Mouse (Mus musculus) kidney, postnatal 4 days (tissue): ENCODE data around the gene Birc7.

Source experiments
- DNase-seq, 2 experiments: peaks; one replicate each; pipeline ENCODE4 v3.0.0; 2021; ENCODE audit warnings: mixed read lengths in 2 of 2

The Birc7 gene

GRCm38 (mm10) chr2:180928723-180929122, at the start of gene Birc7:
Gene Birc7 (plus strand): TSS chr2:180929023.
- no peak for DNase-seq

- no peak for DNase-seq
Observed at GRCm38 (mm10) chr2:180879365-180880067, 49.3 kb upstream of the Birc7 start.

- DNase-seq: peak; percentile 7 to 17
Observed at GRCm38 (mm10) chr2:180881281-180881680, 47.5 kb upstream of the Birc7 start.

GRCm38 (mm10) chr2:180885270-180885669, 43.6 kb upstream of the Birc7 start:
- DNase-seq: peak; percentile 51 to 53

GRCm38 (mm10) chr2:180889271-180889920, 39.4 kb upstream of the Birc7 start:
- DNase-seq: no peak

- DNase-seq: no peak
Observed at GRCm38 (mm10) chr2:180889921-180890280, 38.9 kb upstream of the Birc7 start.

- DNase-seq: peak; percentile 12 to 18
Observed at GRCm38 (mm10) chr2:180890422-180891074, 38.3 kb upstream of the Birc7 start.

- DNase-seq: peak; percentile 5
Observed at GRCm38 (mm10) chr2:180891075-180891834, 37.6 kb upstream of the Birc7 start.

- DNase-seq: no peak
Observed at GRCm38 (mm10) chr2:180891835-180892323, 36.9 kb upstream of the Birc7 start.

- DNase-seq: peak; percentile 21 to 30
Observed at GRCm38 (mm10) chr2:180892841-180893521, 35.8 kb upstream of the Birc7 start.

- peak; percentile 10 to 22 for DNase-seq
Observed at GRCm38 (mm10) chr2:180893537-180894028, 35.2 kb upstream of the Birc7 start.

- peak; percentile 83 to 85 for DNase-seq
Observed at GRCm38 (mm10) chr2:180894029-180894623, 34.7 kb upstream of the Birc7 start.

- peak; percentile 79 to 84 for DNase-seq
Observed at GRCm38 (mm10) chr2:180894734-180895133, 34.1 kb upstream of the Birc7 start.

- DNase-seq: no peak
Observed at GRCm38 (mm10) chr2:180895321-180895720, 33.5 kb upstream of the Birc7 start.

- no peak for DNase-seq
Observed at GRCm38 (mm10) chr2:180895837-180896525, 32.8 kb upstream of the Birc7 start.

GRCm38 (mm10) chr2:180896819-180897625, 31.8 kb upstream of the Birc7 start:
- DNase-seq: no peak

GRCm38 (mm10) chr2:180897857-180898256, 31.0 kb upstream of the Birc7 start:
- no peak for DNase-seq

- DNase-seq: peak in 1 of 2 experiments; percentile 10
Observed at GRCm38 (mm10) chr2:180902086-180902485, 26.7 kb upstream of the Birc7 start.

GRCm38 (mm10) chr2:180904435-180905208, 24.2 kb upstream of the Birc7 start:
- DNase-seq: no peak
